Mouse (Mus musculus) kidney, embryonic 14.5 days (tissue): Measurements from ENCODE around the gene Gpr45. TPM values are rescaled to one million over a fixed set of nuclear protein-coding genes. Genes with fewer than 3 reads are reported as not detected.

Source experiments
- ATAC-seq: fragments of 200-750 bp; cut with Nextera tagmentation; 2 replicates; pipeline ENCODE4 v1.8.0; 2017; ENCODE audit warnings: moderate number of reproducible peaks, mild to moderate bottlenecking, moderate TSS enrichment, moderate library complexity; ENCODE audit not compliant: low FRiP score, low TSS enrichment
- H3K27ac ChIP-seq: fragments of 300-500 bp; sonication (generic); 2 replicates; pipeline ENCODE4 v1.5.1; 2014; ENCODE audit warnings: low read depth, mild to moderate bottlenecking, low read length, moderate library complexity, mixed read lengths
- H3K27me3 ChIP-seq: fragments of 300-500 bp; sonication (generic); 2 replicates; pipeline ENCODE4 v1.6.1; 2014; ENCODE audit warnings: mild to moderate bottlenecking, low read length; ENCODE audit not compliant: control insufficient read depth, insufficient read depth
- H3K36me3 ChIP-seq: fragments of 300-500 bp; sonication (generic); 2 replicates; pipeline ENCODE4 v1.6.1; 2014; ENCODE audit warnings: low read length, mixed read lengths; ENCODE audit not compliant: control insufficient read depth, insufficient read depth
- H3K4me1 ChIP-seq: fragments of 300-500 bp; sonication (generic); 2 replicates; pipeline ENCODE4 v1.6.1; 2014; ENCODE audit warnings: low read length, mixed read lengths; ENCODE audit not compliant: control insufficient read depth, insufficient read depth
- H3K4me2 ChIP-seq: fragments of 300-500 bp; sonication (generic); replicated peaks from 2 replicates; pipeline ENCODE4 v1.6.1; 2014; ENCODE audit warnings: low read depth, mild to moderate bottlenecking, low read length
- H3K4me3 ChIP-seq: fragments of 300-500 bp; sonication (generic); 2 replicates; pipeline ENCODE4 v1.5.1; 2014; ENCODE audit warnings: mild to moderate bottlenecking, low read length
- H3K9ac ChIP-seq: fragments of 300-500 bp; sonication (generic); 2 replicates; pipeline ENCODE4 v1.6.1; 2014; ENCODE audit warnings: low read depth, mild to moderate bottlenecking, low read length, moderate library complexity
- H3K9me3 ChIP-seq: fragments of 300-500 bp; sonication (generic); 2 replicates; pipeline ENCODE4 v1.6.1; 2016; ENCODE audit warnings: low read length; ENCODE audit not compliant: control insufficient read depth
- WGBS: fragments of 180-500 bp; shearing (Covaris S2); extraction: QIAGEN DNeasy Blood & Tissue Kit; methylation state at CpG from one replicate; pipeline ENCODE4 v1.1.7; 2014; 5-methylcytosine and 5-hydroxymethylcytosine counted together
- polyA plus RNA-seq: library from polyadenylated mRNA; unstranded; fragments of >200 nt; fragmentation: Nextera tagmentation; extraction: Ambion mirVana; gene quantifications from 2 replicates; pipeline ENCODE4 v1.2.1, GENCODE M21; 2014

The Gpr45 gene
- polyA plus RNA-seq, result 18.3 and 20.0 TPM in 2 replicates

- 2% methylated on average over 32 of the region's 71 CpGs for WGBS
- peaks cover 8% of the 10 kb centered on the region; the same call in 1 of the 2 replicates for H3K4me1 ChIP-seq
- peak within 1 kb of the TSS; percentile 79 for H3K4me3 ChIP-seq
- H3K9ac ChIP-seq, result peak within 1 kb of the TSS; percentile 81
- ATAC-seq, result peak; percentile 82
- H3K27me3 ChIP-seq, result no peaks in the 10 kb centered on the region
- H3K36me3 ChIP-seq, result no peaks in the 10 kb centered on the region
- H3K9me3 ChIP-seq, result no peaks in the 10 kb centered on the region
- peak within 1 kb of the TSS; percentile 91 for H3K4me2 ChIP-seq
- peak within 1 kb of the TSS; percentile 73 for H3K27ac ChIP-seq
These were observed at the start of gene Gpr45 for GRCm38 (mm10) chr1:42952734-42953481. Gene Gpr45 (plus strand): TSS chr1:42952872.

GRCm38 (mm10) chr1:42905148-42905547, 47.5 kb upstream of the Gpr45 start:
- Histone ChIP-seq H3K4me1 (no peaks in the 10 kb centered on the region), H3K27ac (no peak overlapping the region), H3K4me3 (no peak overlapping the region), H3K4me2 (no peak overlapping the region), H3K9me3 (no peaks in the 10 kb centered on the region), H3K36me3 (peaks cover 27% of the 10 kb centered on the region), H3K27me3 (no peaks in the 10 kb centered on the region), H3K9ac (no peak overlapping the region)
- ATAC-seq, result no peak
- 86% methylated on average over 11 of the region's 11 CpGs for WGBS

- WGBS, result 89% methylated on average over 7 of the region's 7 CpGs
- peaks cover 13% of the 10 kb centered on the region; the same call in 1 of the 2 replicates for H3K36me3 ChIP-seq
These were observed 46.0 kb upstream of the Gpr45 start for GRCm38 (mm10) chr1:42906696-42907095.

GRCm38 (mm10) chr1:42907153-42907552, 45.5 kb upstream of the Gpr45 start:
- Histone ChIP-seq H3K4me1 (no peaks in the 10 kb centered on the region; the same call in 1 of the 2 replicates), H3K4me2 (no peak overlapping the region), H3K27ac (no peak overlapping the region), H3K4me3 (no peak overlapping the region), H3K27me3 (no peaks in the 10 kb centered on the region), H3K9ac (no peak overlapping the region), H3K9me3 (no peaks in the 10 kb centered on the region), H3K36me3 (peaks cover 13% of the 10 kb centered on the region; the same call in 1 of the 2 replicates)
- WGBS, result 74% methylated on average over 4 of the region's 4 CpGs
- ATAC-seq, result no peak

More at GRCm38 (mm10) chr1:42906696-42907095, 46.0 kb upstream of the Gpr45 start:
- Histone ChIP-seq H3K4me3 (no peak overlapping the region), H3K9me3 (no peaks in the 10 kb centered on the region), H3K27ac (no peak overlapping the region), H3K4me2 (no peak overlapping the region), H3K4me1 (no peaks in the 10 kb centered on the region; the same call in 1 of the 2 replicates), H3K9ac (no peak overlapping the region), H3K27me3 (no peaks in the 10 kb centered on the region)
- ATAC-seq, result no peak

- whole genome bisulfite sequencing, result 17% methylated on average over 4 of the region's 4 CpGs
- Histone ChIP-seq H3K9me3 (no peaks in the 10 kb centered on the region), H3K4me1 (no peaks in the 10 kb centered on the region; the same call in 1 of the 2 replicates), H3K36me3 (no peaks in the 10 kb centered on the region), H3K27ac (no peak overlapping the region), H3K4me2 (no peak overlapping the region), H3K4me3 (no peak overlapping the region), H3K27me3 (no peaks in the 10 kb centered on the region), H3K9ac (no peak overlapping the region)
- peak; percentile 59 for ATAC-seq
These were observed 37.6 kb upstream of the Gpr45 start for GRCm38 (mm10) chr1:42915062-42915461.

- no peak overlapping the region for H3K4me2 ChIP-seq
- H3K27ac ChIP-seq, result no peak overlapping the region
- ATAC-seq, result no peak
- H3K9me3 ChIP-seq, result no peaks in the 10 kb centered on the region
- H3K36me3 ChIP-seq, result no peaks in the 10 kb centered on the region
- H3K4me1 ChIP-seq, result no peaks in the 10 kb centered on the region
- H3K4me3 ChIP-seq, result no peak overlapping the region
- 89% methylated on average over 7 of the region's 7 CpGs for WGBS
- no peaks in the 10 kb centered on the region for H3K27me3 ChIP-seq
- no peak overlapping the region for H3K9ac ChIP-seq
These were observed 36.0 kb upstream of the Gpr45 start for GRCm38 (mm10) chr1:42916719-42917118.

- H3K4me1 ChIP-seq, result no peaks in the 10 kb centered on the region
- H3K27ac ChIP-seq, result no peak overlapping the region
- H3K4me2 ChIP-seq, result no peak overlapping the region; the same call in 1 of the 2 replicates
- H3K9ac ChIP-seq, result no peak overlapping the region
- H3K4me3 ChIP-seq, result no peak overlapping the region
- WGBS, result 19% methylated on average over 4 of the region's 4 CpGs
- H3K27me3 ChIP-seq, result no peaks in the 10 kb centered on the region
- ATAC-seq, result peak; percentile 71
- no peaks in the 10 kb centered on the region for H3K9me3 ChIP-seq
- H3K36me3 ChIP-seq, result no peaks in the 10 kb centered on the region
These were observed 34.8 kb upstream of the Gpr45 start for GRCm38 (mm10) chr1:42917908-42918307.

GRCm38 (mm10) chr1:42923924-42924323, 28.7 kb upstream of the Gpr45 start:
- no peak overlapping the region for H3K4me3 ChIP-seq
- 74% methylated on average over 5 of the region's 5 CpGs for WGBS
- H3K36me3 ChIP-seq, result no peaks in the 10 kb centered on the region
- no peak overlapping the region for H3K27ac ChIP-seq
- no peaks in the 10 kb centered on the region for H3K9me3 ChIP-seq
- no peaks in the 10 kb centered on the region for H3K4me1 ChIP-seq
- H3K9ac ChIP-seq, result no peak overlapping the region
- H3K4me2 ChIP-seq, result no peak overlapping the region
- H3K27me3 ChIP-seq, result no peaks in the 10 kb centered on the region
- ATAC-seq, result no peak

- no peaks in the 10 kb centered on the region for H3K36me3 ChIP-seq
- H3K27ac ChIP-seq, result no peak overlapping the region
- H3K9me3 ChIP-seq, result no peaks in the 10 kb centered on the region
- 71% methylated on average over 1 of the region's 1 CpGs for WGBS
- H3K4me1 ChIP-seq, result no peaks in the 10 kb centered on the region
- H3K9ac ChIP-seq, result no peak overlapping the region
- H3K4me3 ChIP-seq, result no peak overlapping the region
- no peaks in the 10 kb centered on the region for H3K27me3 ChIP-seq
- no peak for ATAC-seq
- H3K4me2 ChIP-seq, result no peak overlapping the region
These were observed 19.1 kb upstream of the Gpr45 start for GRCm38 (mm10) chr1:42933613-42934012.
